Mouse (Mus musculus): ENCODE results near the gene 2410004B18Rik. TPM values are rescaled to one million over a fixed set of nuclear protein-coding genes. Genes with fewer than 3 reads are reported as not detected.
A peak's percentile ranks its signal among the peaks of the same experiment; 100 is the strongest.

2410004B18Rik gene
- total RNA-seq, 1 experiment from 2014 or later: 23.7 TPM

- DNase-seq: no peak
Observed at GRCm38 (mm10) chr3:145929525-145930400, 8.1 kb upstream of the 2410004B18Rik start.

- DNase-seq: no peak
Observed at GRCm38 (mm10) chr3:145933845-145934244, 4.0 kb upstream of the 2410004B18Rik start.

DNA sequence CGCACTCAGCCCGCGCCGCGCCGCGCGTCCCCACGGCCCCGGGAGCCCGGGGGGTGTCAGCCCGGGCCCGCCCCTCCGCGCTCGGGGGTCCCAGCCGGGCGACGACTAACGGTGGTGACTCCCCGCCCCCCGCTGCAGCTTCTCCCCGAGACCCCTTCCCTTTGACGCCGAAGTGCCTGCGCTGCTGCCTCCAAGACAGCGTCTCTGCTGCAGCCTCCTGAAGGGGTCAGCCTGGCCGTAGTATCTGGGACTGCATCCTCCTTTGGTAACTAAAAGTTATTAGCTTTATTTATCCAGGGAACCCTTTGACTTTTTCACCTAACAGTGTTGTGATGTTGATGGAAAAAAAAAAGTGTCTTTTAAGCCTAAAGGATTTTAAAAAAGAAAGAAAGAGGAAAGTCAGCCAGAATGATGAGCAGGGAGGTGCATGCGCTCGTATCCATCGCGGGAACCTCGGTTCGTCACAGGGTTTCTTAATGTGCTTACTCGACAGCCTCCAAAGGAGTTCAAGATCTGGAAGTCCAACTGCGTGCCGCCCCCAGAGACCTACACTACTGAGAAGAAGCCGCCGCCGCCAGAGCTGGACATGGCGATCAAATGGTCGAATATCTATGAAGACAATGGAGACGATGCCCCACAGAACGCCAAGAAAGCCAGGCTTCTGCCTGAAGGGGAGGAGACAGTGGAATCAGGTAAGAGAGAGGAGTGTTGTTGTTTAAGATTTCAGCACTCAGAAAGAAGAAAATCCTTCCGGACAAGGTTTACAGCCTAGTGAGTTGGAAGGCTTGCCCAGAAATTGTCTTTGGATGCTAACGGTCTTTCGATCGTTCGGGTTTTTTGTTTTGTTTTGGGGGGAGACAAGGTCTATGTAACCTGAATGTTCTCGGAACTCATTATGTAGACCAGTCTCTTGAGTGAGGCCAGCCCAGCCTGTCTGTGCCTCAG lies 863 bp downstream of the 2410004B18Rik start:
- peak; percentile 15 for DNase-seq

DNA sequence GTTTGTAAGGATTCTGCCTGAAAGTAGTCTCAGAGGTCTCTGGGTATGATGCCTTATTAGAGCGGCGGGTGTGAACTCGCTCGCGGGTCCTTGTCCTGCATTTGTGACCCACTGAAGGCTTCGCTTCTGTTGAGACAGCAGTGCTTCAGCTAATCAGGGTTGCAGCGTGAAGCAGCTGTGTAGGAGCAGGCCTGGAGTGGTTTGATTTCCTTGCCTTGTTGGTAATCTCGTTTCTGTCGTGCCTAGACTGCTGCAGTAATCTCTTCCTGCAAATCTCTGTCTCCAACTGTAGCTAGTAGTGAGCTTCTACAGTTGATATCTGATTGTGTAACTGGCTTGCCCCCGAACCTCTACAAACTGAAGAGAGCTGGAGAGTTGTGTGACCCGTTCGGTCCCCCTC lies 1.6 kb downstream of the 2410004B18Rik start:
- DNase-seq: no peak

GRCm38 (mm10) chr3:145939971-145940370 lies 2.2 kb downstream of the 2410004B18Rik start:
- DNase-seq: no peak

DNA sequence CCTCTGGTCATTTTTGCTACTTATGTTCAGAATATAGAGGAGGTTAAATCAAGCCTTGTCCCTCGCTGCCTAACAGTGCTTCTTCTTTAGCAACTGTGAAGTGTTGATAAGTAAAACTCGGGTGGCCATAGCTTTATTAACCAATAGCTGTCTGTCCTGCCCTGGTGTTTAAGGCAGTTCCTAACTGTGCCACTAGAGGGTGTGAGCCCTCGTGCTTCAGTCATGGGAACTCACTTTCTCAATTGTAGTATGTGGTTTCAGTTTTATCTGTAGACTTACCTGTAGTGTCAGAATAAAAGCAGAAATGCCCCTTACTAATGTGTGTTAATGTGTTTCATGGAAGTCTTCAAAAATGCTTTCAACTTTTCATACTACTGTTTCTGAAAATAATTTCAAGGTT lies 4.2 kb downstream of the 2410004B18Rik start:
- peak; percentile 58 for DNase-seq

DNA sequence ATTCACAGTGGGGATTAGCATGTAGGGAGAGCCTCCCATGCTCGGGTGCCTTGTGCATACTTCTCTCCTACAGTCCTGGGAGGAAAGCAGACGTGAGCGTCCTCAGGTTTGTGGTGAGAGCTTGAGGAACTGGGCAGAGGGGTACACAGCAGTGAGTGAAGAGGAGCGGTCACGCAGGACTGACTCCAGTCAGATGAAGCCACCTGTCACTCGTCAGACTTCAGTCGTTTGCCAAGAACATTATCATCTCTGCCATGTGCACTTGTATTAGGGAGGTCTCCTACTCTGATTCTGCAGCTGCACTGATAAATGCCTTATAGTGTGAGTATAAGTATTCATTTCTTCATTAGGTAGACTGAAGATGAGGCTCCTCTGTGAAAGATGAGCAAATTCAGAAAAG lies 6.5 kb downstream of the 2410004B18Rik start:
- DNase-seq: no peak

DNA sequence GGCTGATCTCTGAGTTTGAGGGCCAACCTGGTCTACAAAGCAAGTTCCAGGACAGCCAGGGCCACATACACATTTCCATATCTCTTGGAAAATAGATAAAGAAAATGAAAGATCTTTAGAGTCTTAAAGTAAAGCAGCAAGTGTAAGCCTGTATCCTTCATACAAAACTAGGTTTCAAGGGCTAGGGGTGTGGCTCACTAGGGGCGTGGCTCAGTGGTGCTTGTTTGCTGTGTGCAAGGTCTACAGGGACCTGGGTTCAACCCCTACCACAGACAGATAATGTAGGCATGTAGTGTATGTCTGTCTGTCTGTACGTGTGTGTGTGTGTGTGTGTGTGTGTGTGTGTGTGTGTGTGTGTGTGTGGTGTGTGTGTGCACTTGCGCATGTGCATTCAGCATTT lies 8.1 kb downstream of the 2410004B18Rik start:
- DNase-seq: no peak

- DNase-seq: no peak
Observed at GRCm38 (mm10) chr3:145946654-145947053, 8.8 kb downstream of the 2410004B18Rik start.

- DNase-seq: no peak
Observed at GRCm38 (mm10) chr3:145947539-145948204, 9.9 kb downstream of the 2410004B18Rik start.

GRCm38 (mm10) chr3:145950034-145950814 lies 12.4 kb downstream of the 2410004B18Rik start:
- no peak for DNase-seq

GRCm38 (mm10) chr3:145950815-145951130 lies 13.0 kb downstream of the 2410004B18Rik start:
- DNase-seq: no peak

- DNase-seq: peak; percentile 24
Observed at GRCm38 (mm10) chr3:145951287-145952165, 13.7 kb downstream of the 2410004B18Rik start.

GRCm38 (mm10) chr3:145952945-145953344 lies 15.1 kb downstream of the 2410004B18Rik start:
- DNase-seq: no peak

DNA sequence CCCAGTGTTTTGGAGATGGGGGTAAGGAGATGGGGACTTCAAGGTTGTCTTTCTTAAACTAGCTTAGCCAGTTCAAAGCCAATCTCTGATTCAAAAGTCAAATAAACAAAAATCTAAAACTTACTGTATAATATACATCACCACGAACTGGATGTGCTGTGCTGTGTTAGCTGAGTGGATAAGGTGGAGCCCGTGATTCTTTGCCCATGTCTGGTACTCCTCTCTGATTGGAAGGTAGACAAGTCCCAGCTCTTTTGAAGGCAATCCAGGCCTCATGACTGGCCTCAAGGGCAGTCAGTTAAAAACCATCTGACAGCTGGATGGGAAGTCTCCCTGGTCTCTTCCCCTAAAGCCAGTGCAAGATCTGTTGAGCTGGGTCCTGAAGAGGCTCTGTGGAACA lies 15.6 kb downstream of the 2410004B18Rik start:
- DNase-seq: no peak

DNA sequence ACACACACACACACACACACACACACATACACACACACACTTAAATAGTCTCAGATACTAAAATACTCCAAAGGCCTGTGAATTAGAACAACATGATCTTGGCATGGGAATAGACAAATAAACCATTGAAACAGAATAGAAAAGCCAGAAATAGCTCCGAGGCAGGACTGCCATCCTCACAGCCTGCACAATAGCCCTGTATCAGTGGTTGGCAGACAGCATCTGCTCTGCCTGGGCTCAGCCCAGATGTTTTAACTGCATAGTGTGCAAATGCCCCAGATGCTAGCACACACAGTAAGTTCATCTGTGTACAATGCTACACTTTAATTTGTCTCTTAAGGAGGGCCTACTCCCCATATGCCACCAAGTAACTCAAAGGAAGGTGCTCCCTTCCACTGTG lies 22.0 kb downstream of the 2410004B18Rik start:
- no peak for DNase-seq

- DNase-seq: no peak
Observed at GRCm38 (mm10) chr3:145962411-145962810, 24.6 kb downstream of the 2410004B18Rik start.

GRCm38 (mm10) chr3:145963101-145964017 lies 25.5 kb downstream of the 2410004B18Rik start:
- DNase-seq: no peak

DNA sequence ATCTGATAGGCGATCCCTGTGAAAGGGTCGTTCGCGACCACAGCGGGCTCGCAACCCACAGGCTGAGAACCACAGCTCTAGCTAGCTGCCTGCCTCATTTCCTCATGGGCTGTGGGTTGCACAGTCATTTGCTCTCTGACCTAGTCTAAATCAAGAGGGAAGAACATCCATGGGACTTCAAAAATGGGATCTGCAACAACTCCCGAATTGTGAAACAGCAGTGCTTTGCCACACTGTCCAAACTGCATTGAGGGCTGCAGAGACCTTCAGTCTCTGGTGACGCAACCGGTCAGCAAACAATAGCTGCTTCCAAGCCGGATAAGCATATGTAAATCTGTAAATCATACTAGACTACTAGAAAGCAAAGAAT lies 26.2 kb downstream of the 2410004B18Rik start:
- no peak for DNase-seq

GRCm38 (mm10) chr3:145964473-145964872 lies 26.7 kb downstream of the 2410004B18Rik start:
- no peak for DNase-seq
